Mouse (Mus musculus) gastrocnemius, adult 18-20 months (tissue): Measurements from ENCODE around the gene Grin2a. TPM values are rescaled to one million over a fixed set of nuclear protein-coding genes. Genes with fewer than 3 reads are reported as not detected.

ENCODE experiments used
- DNase-seq: peaks from one replicate; pipeline ENCODE4 v3.0.0; 2021; ENCODE audit warnings: low spot score
- total RNA-seq, 2 experiments: library from RNA; stranded (reverse); gene quantifications; 2 replicates each; pipeline ENCODE4 v1.2.3; 2021

Gene Grin2a
- total RNA-seq, 2 experiments from 2014 or later = 0.02 to 0.05 TPM

DNA sequence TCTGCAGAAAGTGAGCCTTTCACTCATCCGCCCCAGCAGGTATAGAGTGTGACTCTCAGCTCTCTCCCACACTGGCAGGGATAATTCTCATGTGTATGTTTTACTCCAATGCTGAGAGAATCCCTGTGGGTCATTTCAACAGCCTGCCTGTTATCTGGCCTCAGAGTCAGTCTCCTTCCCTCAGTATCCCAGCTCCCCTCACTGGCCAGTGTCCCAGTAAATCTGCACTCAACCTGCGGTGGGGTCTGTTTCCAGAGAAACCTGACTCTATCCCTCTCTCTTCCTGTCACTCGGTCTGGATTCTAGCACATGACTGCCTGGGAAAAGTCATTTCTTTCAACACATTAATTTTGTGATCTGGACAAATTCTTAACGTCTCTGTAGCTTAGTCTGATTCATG lies 122.4 kb downstream of the Grin2a start:
- DNase-seq = no peak

DNA sequence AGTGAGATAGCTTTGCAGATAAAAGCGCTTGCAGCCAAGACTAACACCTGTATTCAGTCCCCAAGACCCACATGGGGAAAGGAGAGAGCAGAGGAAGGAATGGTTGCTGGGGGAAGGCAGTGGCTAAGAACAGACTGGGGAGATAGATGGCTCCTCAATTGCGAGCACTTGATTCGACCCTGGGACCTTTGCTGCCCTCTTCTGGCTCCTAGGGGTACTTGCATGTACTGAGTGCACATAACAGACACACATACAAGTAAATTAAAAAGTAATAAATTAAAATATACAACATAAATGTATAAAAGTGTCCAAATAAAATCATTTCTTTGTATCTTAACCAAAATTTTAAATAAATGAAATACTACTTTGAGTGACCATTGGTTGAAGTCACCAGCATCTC lies 129.7 kb downstream of the Grin2a start:
- DNase-seq = no peak

DNA sequence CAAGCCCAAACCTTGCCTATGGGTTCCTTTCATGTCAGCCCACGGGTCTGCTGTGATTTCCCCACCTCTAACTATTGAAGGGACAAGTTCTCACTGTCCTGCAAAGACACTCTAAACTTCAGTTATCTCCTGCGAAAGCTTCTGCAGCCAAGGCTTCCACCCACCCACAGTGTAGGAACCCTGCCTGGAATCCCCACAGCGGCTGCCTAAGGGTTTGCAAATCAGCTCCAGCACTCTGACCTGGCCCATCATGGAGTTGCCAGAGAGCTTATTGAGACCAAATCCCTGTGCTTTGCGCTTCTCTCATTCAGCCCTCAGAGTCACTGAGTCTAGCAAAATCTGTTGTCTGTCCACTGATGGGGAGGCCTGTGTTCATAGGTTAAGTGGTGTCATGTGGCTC lies 130.3 kb downstream of the Grin2a start:
- no peak for DNase-seq

DNA sequence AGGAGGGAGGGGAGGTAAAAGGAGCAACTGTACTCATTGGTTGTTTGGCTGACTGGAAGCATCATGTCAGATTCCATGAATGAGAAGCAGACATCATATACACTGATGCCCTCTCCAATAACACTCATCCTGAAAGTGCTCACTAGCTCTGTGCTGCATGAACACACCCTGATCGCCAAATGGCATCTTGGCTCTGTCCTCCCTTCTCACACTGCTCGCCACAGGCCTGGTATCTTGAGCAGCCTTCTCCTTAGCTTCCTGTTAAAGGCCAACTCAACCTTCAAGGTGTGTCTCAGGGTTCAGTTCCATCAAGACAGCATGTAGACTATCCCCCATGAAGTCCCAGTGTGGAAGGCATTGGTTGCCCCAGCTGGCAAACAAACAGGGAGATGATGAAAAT lies 137.6 kb downstream of the Grin2a start:
- DNase-seq = no peak

DNA sequence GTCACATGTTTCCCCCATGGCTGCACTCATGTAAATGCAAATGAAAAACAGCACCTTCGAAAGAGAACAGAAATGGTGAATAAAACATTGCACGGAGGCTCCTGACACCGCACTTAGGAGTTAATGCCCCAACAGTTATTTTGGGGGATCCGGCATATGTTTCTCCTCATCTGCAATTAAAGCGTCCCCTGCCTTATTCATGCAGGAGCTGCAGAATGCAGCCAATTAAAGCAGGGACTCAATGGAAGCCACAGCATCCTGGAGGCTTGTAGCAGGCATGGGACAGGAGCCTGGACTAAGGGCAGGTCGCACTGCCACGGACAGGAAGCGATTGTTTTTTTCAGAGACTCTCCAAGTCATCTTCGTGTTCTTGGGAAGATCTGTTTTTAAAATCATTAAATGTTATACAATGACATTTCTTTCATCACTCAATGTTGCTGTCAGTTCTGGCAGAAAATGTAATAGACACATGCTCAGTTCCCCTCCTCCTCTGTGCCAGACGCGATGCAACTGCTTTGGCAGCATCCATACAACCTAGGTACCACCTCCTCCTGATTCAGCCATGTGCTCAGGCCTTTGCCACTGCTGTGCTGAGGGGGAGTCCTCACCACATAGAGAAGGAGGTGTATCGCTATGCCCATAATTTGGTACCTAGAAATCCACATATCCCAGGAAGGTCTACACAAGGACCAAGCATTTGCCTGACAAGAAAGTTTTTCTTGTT lies 143.9 kb downstream of the Grin2a start:
- DNase-seq = no peak

DNA sequence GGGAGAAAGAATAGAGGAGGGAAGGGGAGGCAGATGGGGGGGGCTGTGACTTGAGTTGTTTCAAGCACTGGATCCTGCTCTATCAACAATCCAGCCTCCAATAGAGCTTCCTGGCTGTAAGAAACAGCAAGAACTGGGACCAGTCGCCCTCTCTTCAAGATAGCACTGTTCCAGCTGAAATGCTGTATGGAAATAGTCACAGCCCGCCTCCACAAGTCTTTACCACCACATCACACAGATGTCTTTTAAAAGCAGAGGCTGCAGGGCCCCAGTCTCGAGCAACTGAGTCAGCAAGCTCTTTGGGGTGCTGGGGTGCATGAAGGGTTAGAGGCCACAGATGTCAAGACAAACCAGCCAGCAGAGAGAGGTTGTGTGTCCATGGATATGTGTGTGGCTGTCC lies 153.9 kb downstream of the Grin2a start:
- no peak for DNase-seq

DNA sequence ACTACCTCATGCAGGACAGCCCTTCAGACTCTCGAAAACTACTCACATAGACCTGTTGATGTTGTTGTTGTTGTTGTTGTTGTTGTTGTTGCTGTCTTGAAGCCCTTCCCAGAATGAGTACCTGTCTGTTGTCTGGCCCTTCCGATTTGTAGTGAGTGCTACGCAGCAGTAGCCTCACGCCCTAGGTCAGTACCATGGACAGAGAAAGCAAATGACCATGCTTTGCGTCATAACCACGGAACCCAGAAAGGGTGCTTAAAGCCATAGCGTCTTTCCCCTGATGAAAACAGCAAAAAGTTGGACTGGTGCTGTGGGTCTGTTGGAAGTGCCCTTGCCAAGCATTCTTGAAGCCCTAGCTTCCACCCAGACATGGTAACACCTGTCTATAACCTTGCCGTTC lies 158.8 kb downstream of the Grin2a start:
- no peak for DNase-seq

DNA sequence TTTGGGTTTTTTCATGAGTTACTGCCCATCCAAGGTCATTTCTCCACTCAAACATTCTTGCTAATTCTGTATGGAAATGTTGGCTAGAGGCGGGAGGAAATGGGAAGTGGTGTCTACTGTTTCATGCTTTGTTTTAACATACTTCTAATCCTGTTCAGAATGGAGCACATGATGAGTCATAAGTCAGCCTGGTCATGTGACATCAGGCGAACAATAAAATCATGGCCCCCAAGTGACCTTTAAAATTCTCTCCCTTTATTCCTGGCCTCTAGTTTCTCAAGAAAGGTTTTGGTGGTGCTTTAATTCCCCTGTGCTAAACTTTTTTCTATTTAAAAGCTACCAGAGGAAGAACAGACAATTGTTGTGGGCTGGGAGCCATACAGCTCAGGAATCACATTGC lies 161.1 kb downstream of the Grin2a start:
- no peak for DNase-seq

DNA sequence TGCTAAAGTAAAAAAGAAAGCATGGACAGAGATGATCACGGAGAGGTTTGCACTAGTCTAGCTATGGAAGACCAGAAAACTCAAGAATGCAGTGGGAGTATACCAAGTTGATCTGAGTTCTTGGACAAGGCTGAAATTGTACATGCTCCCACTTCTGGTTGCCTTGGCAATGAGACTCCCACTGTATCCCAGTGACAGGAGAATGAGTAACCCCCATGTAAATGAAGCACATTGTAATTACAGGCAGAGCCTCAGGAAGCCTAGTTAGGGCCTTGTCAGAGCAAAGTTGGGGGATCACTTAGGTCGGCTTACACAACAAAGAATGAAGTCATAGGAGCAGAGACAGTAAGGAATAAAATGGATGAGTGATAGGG lies 170.3 kb downstream of the Grin2a start:
- DNase-seq = no peak

DNA sequence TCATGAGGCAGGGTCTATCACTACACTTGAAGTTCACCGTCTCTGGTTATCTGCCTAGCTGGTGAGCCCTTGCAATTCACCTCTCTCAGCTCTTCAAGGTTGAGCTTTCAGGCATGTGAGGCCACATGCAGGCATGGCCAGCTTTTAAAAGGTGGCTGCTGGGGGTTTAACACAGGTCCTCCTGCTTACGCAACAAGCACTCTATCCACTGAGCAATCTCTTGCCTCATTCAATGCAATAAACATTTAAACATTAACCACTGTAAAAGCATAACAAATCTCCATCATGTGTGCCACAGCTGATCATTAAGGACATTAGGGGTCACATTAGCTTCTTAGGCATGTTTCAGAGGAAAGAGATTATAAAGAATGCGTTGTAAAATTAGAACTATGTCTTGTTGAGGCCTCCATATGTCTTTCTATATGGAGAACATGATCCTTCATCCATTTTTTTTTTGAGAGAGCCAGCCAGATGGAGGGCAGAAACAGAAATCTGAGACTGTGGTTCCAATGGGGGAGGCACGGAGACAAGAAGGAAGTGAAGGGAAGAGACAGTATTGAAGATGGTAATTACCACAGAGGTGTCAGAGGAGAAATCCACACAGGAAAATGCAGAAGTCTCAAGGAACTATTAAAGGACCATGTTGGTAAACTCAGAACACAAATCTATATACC lies 170.8 kb downstream of the Grin2a start:
- DNase-seq = no peak

DNA sequence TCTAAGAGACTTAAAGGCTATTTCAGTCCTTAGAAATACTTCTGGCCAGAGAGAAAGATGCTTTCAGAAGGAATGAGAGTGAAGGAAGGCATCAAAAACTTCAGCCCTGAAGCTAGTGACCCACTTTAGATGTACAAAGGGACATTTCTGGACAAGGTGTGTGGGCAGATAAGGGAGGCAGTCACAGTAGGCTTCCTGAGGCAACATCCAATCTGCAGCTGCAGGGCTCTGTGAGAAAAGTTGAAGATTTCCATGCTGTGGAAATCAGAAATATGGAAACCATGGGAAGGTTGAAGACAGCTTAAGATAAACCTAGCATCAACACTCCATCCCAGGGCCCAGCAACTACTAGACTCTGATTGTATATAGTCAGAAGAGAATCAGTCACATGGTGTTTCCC lies 171.7 kb downstream of the Grin2a start:
- DNase-seq = no peak

DNA sequence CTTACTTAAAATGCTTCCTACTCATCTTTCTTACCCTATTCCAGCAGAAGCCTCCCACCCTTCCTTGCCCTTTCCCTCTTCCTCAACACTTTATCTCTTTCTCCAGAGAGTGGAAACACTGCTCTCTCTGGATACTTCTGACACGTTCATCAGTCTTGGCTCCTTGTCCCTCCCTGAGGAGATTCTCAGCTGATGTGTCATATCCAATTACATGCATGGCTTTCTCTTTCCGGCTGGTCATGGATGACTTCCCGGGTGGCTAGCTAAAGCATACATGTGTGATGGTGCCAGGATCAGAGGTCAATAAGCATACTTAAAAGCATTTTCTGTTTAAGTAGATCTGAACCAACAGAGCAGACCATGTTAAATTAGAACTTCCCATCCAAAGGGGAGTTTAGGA lies 175.9 kb downstream of the Grin2a start:
- no peak for DNase-seq

DNA sequence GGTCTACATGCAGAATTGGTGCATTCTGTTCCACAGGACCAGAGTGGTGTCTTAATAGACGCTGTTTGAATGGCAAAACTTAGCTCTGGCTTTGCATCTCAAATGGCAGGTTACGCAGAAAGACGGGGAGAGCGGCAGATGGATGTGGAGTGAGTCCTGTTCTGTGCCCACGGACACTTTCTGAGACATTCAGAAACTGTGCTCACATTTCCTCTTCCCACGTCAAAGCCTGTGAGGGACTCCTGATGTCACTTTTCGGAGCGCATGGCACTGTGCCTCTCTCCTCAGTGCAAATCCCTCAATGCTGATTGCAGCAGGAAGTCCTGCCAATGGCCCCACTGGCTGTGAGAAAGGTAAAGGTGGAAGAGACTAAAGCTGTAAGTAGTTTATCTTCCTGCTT lies 194.0 kb downstream of the Grin2a start:
- DNase-seq = no peak

DNA sequence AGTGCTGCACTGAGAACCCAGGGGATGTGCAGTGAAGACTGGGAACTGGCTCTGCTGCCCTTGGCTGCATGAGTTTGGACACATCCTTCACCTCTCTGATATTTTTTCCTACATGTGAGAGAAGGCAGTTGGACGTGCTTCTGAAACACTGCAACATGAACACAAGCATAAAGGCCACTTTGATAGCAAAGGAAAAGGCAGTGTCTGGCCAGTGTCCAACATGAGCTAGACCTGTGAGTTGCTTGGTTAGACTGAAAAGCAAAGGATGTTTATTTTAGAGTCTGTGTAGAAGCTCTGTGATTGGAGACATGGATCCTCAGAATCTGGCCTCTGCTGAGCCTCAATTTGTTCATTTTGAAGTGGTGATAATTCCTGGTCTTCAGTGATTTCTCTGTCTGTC lies 195.1 kb downstream of the Grin2a start:
- no peak for DNase-seq

DNA sequence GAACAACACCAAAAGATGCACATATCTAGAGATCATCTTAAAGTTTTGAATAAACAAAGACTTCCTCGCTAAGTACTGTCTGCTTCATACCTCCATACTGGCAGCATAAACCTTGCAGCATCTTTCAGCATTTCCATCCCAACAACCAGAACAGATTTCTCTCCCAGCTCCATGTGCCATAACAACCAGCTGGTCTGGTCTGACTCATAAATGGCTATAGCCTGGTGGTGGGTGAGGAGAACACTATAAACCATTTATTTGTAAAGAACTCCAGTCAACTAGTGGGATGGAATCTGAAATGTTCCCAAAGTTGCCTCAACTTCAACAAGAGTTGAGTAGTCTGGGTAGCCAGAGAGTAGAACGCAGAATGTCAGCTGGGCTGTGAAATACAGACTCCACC lies 202.4 kb downstream of the Grin2a start:
- no peak for DNase-seq

DNA sequence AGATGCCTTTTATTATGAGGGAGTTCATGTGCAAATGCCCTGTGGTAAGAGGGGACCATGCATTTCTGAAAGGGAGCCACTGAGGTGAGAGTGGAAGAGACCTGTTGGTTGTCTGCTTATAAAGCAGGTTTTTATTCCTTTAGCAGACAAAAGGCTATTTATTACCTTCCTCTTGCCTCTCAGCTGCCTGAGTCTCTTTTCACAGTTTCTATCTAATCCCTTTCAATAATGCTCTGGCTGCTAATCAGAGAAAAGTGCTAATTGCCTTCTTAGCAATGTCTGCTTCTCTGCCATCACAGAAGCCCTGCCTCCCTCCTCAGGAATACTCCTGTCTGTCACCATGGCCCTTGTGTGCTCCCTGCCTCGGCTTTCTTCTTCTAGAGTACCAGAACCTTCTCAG lies 209.1 kb downstream of the Grin2a start:
- DNase-seq = no peak

DNA sequence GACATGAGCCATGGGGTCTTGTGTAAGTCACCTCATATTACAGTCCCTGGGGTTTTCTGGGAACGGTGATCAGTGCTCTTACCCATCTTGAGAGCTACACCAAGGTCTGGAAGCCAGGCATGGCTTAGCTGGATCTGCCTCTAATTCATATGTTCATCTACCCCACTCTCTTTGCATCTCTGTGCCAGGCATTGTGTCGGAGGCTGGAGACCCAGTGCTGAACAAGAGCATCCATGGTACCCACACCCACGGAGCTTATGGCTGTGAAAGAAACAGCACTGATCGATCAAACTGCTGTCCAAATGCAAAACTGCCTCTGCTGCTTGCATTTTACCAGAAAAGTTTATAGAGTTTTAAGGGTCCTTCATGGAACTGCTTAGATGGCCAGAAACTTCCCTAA lies 209.5 kb downstream of the Grin2a start:
- no peak for DNase-seq

DNA sequence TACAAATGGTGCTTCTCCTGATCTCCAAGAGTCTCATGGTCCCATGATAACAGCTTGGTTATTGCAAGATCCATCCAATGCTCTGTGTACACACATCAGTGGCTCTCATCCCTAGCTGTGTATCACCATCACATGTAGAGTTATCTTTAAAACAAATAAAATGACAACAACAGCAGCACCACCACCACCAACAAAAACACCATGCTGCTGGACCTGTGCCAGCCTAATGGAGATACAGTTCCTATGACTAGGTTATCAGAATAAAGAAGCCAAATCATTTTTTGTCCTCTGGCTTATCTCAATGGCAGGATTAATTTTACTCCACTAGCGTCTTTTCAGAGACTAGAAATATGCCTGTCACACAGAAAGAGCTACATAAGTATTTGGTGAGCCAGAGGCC lies 226.4 kb downstream of the Grin2a start:
- no peak for DNase-seq

DNA sequence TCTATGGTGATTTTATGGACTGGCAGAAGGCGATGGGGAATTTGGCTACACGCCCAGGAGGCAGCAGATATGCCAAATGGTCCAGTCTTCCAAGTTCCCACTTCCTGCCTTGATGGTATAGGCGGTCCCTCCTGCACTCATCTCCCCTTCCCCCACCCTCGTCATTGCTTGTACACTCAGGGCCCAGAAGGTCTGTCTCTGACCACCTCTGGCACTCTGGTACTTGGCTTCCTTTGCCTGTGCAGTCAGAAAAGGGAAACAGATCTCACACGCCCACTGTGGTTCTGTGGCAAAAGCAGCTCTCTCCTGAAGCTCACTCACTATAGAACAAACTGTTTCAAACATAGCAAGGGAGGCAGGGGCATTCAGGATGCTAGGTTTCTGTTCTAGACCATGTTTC lies 227.0 kb downstream of the Grin2a start:
- DNase-seq = no peak

DNA sequence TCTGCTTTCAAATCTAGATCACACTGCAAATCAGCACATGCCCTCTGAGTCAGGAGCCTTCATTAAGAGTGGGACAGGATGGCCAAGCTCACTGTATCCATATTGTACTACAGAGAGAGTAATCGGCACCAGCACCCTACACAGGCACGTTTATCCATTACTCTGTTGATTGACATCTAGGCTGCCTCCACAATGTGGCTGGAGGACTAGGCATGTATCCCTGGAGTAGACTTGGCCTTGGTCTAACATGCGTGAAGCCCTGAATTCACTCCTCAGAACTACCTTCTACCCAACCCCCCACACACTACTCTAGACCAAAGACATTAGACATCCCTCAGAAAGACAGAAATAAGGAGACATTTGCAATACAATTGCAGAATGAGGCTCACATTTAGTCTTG lies 227.4 kb downstream of the Grin2a start:
- no peak for DNase-seq

DNA sequence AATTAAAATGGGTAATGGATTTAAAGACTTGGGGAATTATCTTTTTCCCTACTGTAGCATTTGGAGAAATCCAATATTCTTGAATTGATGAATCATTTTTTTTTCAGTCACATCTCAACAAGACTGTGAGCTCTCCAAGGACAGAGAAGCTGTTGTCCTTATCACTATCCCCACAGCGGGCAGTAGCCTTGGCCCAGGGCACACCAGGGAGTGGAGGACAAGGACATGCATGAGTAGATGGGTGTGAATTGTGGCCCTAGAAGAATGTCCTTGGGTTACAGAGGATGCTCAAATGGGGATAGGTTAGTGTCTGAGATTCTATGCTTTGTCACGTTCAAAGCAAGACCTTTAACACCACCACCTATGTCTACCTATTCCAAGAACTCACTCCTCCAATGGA lies 231.3 kb downstream of the Grin2a start:
- no peak for DNase-seq

DNA sequence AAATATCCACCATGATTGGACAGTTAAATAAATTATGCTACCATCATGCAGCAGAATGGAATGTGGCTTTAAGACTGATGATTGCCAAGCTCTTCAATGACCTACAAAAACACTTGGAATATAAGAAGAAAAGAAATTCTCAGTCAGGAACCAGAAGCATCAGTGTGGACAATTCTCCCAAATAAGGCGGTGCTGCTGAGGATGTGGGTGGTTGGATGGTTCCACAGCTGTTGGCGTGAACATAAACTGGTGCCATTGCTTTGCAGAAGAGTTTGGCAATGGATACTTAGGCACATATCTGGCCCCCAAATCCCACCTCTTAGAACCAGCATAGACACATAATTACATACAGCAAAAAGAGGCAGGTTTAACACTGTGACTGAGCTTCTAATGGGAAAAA lies 235.0 kb downstream of the Grin2a start:
- no peak for DNase-seq

DNA sequence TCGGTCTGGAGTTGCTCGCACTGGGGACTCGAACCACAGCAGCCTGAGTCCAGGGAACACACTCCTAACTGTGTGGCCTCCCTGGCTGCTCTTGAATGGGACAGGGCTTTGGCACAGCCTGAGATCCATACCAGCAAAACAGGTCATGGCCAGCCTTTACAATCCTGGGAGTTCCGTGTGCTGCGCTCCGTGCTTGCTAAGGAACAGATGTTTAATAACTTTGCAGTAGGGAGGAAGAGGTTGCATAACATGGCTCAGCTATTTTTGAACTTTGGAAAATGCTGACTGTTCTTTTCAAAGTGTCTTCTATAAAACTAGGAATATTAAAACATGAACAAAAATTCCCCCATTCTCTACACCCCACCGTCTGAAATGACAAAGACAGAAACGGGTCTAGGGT lies 238.5 kb downstream of the Grin2a start:
- DNase-seq = no peak

DNA sequence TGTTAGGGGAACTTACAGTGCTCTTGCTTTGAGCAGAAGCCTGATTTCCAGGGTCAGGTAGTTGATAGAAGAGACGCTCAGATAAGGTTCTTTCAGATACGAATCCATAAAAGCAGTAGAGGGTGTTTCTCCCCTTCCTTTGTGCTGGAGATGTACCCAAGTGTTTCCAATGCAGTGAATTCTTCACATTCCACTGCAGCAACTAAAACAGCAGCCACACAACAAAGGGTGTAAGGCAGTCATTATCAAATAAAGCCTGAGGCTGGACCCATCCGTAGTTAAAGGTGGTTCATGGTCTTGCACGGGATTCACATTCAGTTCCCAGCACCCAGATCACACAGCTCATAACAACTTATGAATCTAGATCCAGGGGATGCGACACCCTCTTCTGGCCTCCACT lies 241.3 kb downstream of the Grin2a start:
- no peak for DNase-seq
